Mouse (Mus musculus) adrenal gland, adult 8-10 months (tissue): Measurements from ENCODE around the gene Ugt1a10. TPM values are rescaled to one million over a fixed set of nuclear protein-coding genes. Genes with fewer than 3 reads are reported as not detected.
"Not testable (repeated sequence)": the region's sequence is repeated elsewhere in the genome, so short reads cannot be mapped to it uniquely, and the experiment has no call there.

Experiments
- DNase-seq: peaks from one replicate; pipeline ENCODE4 v3.0.0; 2022
- total RNA-seq, 4 experiments: library from RNA; stranded (reverse); gene quantifications; 2 replicates each; pipeline ENCODE4 v1.2.4; 2022

Ugt1a10 gene
- total RNA-seq, 4 experiments from 2014 or later: not detected

DNA sequence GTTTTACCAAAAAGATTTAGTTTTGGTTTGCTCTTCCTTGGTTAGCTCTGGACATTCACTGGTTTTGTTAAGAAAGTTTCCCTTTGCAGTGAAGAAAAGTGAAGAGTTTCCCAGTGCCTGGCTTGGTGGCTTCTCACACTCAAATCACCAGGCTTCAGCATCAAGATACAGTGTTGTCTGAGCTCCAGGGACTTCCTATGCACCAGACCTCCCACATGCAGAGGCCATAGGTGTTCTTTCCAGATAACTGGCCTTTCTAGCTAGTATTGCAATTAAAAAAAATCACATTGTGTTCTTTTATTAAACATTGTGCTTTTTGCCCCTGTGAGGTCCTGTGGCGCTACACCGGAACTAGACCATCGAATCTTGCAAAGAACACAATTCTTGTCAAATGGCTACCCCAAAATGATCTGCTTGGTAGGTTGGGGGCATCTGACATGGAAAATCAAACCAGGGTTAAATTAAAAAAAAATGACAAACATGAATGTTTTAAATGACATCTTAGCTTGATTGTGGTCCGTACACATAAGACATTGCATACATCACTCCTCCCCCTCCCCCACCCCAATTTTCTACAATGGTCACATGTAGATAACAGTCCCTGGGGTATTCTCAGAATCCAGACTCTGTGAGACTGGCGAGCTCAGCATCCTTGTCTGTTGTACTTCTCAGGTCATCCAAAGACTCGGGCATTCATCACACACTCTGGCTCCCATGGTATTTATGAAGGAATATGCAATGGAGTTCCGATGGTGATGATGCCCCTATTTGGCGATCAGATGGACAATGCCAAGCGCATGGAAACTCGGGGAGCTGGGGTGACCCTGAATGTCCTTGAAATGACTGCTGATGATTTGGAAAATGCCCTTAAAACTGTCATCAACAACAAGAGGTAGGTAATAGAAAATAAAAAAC is 160.5 kb downstream of the Ugt1a10 start:
- DNase-seq: no peak

- no peak for DNase-seq
These were observed 161.4 kb downstream of the Ugt1a10 start for GRCm38 (mm10) chr1:88216551-88216950.

DNA sequence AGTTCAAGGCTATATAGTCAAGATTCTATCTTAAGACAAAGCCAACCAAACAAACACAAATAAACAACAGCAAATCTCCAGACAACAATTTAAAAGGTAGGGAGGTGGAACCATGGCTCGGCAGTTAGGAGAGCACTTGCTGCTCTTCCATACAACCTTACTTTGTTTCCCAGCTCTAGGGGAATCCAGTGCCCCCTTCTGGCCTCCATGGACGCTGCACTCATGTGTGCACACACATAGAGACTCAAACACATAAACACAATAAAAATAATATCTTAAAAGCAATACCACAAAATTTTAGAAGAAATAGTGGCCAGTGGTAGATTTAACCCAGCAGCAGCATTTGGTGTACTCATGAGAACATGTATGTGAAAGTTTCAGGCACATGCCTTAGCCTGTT is 162.0 kb downstream of the Ugt1a10 start:
- no peak for DNase-seq

DNA sequence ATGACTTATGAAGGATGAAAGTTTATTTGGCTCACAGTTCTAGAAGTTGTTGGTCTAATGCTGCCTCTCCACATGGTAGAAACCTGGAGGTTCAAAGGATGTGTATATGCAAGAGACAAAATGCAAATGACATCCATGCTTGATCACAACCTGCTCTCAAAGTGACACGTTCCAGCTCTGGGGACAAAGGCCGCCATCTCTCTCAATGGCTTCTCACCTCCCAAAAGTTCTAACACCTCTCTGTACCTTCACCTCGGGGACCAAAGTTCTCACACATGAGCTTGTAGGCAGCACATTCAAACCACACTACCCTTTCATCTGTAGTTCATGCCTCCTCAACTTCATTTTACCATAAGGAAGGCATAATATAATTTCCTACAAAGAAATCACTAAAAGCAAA is 162.4 kb downstream of the Ugt1a10 start:
- DNase-seq: no peak

DNA sequence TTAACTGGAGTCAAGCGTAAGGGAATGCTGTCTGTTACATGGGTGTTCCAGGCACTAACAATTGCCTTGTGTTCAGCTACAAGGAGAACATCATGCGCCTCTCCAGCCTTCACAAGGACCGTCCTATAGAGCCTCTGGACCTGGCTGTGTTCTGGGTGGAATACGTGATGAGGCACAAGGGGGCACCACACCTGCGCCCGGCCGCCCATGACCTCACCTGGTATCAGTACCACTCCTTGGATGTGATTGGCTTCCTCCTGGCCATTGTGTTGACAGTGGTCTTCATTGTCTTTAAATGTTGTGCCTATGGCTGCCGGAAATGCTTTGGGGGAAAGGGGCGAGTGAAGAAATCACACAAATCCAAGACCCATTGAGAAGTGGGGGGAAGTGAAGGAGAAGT is 162.9 kb downstream of the Ugt1a10 start:
- no peak for DNase-seq

- DNase-seq: no peak
These were observed 163.4 kb downstream of the Ugt1a10 start for GRCm38 (mm10) chr1:88218591-88218990.

DNA sequence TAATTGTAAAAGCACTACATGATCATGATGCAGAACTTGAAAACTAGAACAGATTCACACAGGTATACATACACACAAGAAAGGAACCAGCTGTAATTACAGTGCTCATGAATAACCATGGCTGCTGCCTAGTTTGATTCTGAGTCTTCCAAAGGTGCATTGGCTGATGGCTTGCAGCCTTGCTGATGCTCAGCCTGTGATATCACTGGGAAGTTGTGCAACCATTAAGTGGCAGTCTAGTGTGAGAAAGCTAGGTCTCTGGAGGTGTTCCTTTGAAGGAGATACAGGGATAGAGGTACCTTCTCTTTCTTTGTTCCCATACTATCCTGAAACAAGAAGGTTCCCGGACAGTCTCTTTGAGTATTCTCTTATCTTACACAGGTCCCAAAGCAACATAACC is 163.9 kb downstream of the Ugt1a10 start:
- DNase-seq: no peak

- no peak for DNase-seq
These were observed 165.1 kb downstream of the Ugt1a10 start for GRCm38 (mm10) chr1:88220336-88220735.

DNA sequence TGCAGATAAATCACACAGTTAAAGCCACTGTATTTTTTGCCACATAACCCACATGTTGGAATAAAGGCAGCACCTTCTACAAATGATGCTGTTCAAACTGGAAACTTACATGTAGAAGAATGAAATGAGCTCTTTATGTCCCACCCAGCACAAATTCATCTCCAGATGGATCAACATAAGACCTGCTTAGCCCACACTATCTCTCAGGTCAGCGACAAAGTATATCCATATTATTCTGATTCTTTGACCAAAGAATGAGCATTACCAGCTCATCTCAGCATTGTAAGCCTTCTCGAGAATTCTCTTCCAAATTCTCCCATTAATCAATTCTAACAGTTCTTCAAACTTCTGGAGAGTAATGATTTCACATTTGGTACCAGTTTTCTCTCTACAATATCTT is 167.0 kb downstream of the Ugt1a10 start:
- no peak for DNase-seq

- not testable (repeated sequence) for DNase-seq
These were observed 167.9 kb downstream of the Ugt1a10 start for GRCm38 (mm10) chr1:88223011-88223515.

DNA sequence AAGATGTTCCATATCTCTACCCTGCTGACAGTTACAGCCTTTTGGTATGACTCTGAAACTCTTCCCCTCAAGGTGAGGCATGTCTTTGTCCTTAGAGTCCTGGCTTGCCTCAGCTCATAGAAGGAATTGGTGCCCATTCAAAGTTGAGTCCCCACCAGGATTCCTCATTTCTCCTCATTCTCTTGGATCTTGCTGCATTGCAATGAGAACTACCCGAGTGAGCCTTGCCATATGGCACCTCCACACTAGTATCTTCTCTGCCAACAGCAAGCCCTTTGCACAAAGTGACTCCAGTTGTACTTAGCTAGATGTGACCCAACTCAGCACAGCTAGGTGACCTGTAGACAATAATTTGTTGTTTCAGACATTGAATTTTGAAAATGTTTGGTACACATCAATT is 168.4 kb downstream of the Ugt1a10 start:
- no peak for DNase-seq

GRCm38 (mm10) chr1:88224029-88224776 is 169.0 kb downstream of the Ugt1a10 start:
- DNase-seq: peak; percentile 61

DNA sequence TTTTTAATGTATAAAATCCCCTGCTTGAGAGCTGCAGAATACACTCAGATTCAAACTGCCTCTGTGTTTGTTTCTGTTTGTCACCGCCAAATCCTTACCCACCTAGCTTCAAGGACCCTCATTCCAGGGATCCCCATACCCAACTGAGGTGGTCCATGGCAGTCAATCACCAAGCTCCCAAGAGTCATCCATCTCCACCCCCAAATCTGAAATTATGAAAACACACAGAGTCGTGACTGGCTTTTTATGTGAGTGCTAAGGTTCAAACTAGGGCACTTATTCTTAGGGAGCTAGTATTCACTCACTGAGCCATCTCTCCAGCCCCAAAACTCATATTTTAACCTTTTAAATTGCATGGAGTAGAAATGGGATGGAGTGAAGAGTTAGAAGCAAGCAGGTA is 170.1 kb downstream of the Ugt1a10 start:
- not testable (repeated sequence) for DNase-seq

- DNase-seq: no peak
These were observed 170.6 kb downstream of the Ugt1a10 start for GRCm38 (mm10) chr1:88225741-88226140.

DNA sequence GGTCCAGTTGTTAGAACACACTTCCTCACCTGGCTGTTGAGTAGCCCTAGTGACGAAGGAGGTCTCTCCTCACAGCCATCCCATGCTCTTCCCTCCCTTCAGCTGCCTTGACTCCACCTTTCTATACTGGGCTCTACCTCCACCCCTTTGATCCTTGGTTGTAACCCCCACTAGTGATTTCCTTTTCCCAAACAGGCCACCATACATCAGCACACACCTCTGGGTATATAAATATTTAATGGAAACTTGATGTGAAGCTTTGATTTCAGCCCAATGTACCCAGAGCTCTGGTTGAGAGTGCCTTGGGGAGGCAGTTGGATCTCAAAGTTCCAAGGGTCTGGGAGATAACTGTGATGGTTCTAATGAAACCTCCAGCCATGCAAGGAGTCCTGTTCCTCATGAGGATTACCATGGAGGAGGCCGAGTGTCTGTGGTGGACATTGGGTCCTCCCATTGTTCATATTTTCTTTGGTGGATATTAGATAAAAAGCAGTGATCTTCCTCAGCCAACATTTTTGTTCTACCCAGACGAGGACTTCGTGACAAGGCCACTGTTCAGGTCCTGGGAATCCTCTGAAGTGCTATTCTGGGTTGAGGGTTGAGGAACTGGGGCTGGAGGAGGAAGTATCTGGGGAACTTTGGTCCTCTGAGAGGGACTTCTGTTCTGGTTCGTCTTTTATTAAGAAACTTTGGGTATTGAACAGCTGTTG is 171.6 kb downstream of the Ugt1a10 start, which contains the start of gene Mroh2a:
Gene Mroh2a (plus strand): TSS at position 317 of the 710 bp plus-strand sequence.
- no peak for DNase-seq

- no peak for DNase-seq
These were observed 172.3 kb downstream of the Ugt1a10 start for GRCm38 (mm10) chr1:88227482-88227881.

DNA sequence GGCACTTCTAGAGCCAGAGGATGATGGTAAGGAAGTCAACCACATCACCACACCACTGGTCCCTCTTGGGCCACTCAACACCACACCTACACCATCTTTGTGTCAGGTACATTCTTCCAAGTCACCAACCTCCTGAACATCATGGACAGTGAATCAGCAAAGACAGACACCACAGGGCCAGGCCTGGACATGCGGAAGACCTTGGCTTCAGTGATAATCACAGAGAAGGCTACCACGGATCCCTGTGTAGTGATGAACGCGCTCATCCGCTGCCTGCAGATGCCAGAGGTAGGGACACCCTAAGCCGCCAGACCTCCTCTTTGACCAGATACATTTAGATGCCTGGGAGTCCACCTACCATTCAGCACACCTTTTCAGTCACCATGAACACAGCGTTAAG is 172.9 kb downstream of the Ugt1a10 start:
- DNase-seq: no peak

- no peak for DNase-seq
These were observed 174.4 kb downstream of the Ugt1a10 start for GRCm38 (mm10) chr1:88229566-88229965.

DNA sequence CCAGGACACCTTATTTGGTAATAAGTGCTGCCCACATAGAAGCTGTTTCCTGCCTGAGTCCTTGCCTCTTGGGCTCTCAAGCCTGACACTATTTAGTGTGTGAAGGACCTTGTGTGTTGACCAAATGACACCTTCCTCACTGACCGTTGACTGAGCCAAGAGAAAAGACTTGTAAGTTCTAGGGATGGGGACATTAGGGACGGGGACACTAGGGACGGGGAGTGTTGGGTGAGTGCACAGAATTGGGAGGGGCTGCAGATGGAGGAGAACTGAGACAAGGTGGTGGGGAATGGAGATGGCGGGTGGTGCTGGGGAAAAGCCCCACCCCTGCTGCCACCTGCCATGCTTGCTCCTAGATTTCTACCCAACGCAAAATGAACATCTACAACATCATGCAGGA is 174.8 kb downstream of the Ugt1a10 start:
- no peak for DNase-seq

DNA sequence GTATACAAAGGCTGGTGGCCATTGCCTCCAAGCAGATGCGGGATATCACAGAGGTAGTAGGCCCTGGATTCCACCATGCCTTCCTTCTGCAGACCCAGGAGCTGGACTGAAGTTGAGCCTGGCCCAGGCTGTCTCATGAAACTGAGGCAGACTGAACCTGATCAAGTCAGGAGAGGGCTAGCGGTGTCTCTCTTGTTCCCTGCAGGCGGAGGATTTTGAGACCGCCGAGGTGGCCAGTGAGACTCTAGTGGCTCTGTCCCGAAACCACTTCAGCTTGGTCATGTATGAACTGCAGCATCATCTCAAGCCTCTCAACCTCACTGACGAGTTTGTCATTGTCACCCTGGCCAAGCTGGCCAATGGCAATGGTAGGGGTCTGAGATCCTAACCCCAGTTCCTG is 175.2 kb downstream of the Ugt1a10 start:
- DNase-seq: no peak

GRCm38 (mm10) chr1:88230981-88231802 is 176.0 kb downstream of the Ugt1a10 start:
- no peak for DNase-seq
